Mouse (Mus musculus): ENCODE measurements around the gene Slc35f4.

Slc35f4 gene

DNA sequence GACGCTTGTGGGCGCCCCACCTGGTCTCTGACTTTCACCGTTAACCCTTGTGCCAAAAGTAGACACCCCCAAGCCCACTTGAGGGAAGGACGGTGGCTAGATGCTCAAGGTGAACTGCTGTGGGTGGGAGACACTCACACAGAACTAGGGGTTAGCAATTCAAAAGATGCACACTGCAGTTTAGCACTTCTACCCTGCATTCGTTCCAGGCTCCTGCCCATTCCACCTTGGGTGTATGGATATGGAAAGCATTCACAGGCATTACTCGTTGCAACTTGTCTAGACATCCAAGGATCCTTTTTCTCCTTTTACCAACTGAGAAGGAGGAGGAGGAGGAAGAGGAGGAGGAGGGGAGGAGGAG is at the start of gene Slc35f4:
Gene Slc35f4 (minus strand): TSS at position 116 of the 361 bp plus-strand sequence.
- no peak for DNase-seq (ENCODE audit: low read depth, low spot score)

DNA sequence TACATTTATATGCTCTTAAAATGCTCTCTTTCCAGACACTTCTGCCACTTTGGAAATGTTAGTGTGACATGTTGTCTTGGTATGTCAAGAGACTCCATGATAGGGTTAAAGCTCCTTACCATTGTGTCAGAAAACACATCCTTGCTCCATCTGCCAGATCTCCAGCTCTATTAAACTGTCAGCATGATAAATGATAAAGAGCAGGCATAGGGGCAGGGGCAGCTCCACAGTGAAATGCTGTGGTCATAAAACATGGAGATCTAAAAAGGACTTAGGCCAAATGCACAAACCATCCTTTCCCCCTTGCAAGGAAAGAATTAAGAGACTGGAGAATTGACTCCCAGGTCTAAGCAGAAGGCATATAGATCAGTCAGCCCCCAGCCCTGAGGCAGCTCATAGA is 42.5 kb upstream of the Slc35f4 start:
- no peak for DNase-seq (ENCODE audit: low read depth, low spot score)

DNA sequence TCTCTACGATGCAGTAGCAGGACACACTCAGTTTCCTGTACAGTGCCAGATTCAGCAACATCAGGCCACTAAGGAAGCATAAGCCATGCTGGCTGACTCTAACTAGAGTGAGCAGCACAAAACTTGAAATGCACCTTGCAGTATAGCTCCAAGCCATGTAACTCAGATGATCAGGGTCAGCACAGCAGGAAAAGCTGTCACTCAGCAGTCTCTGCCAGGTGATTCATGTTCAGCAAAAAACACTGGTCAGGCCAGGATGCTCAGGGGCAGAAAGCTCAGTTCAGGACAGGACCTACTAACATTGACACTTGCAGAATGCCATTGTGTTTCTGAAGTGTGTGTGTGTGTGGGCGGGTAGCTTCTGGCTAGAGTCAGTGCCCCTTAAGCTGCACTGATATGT is 34.9 kb upstream of the Slc35f4 start:
- DNase-seq (ENCODE audit: low read depth, low spot score), result peak; percentile 31

DNA sequence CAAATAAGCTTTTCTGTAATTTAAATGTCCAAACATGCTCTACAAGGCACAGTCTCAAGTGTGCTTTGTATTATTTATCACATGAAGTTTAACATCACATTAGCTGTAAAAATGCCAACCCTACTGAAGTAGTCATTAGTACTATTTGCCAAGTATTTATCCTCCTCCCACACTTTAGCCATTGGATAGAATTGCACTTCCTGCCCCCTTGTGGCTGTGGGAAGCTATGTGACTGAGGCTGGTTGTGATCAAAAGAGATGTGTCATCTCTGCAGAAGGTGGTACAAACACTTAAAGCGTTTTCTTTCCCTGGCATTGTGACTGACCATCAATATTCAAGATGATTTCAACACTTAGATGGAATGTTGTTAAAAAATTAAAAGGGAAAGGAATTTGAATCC is 14.3 kb upstream of the Slc35f4 start:
- DNase-seq (ENCODE audit: low read depth, low spot score), result peak; percentile 58

DNA sequence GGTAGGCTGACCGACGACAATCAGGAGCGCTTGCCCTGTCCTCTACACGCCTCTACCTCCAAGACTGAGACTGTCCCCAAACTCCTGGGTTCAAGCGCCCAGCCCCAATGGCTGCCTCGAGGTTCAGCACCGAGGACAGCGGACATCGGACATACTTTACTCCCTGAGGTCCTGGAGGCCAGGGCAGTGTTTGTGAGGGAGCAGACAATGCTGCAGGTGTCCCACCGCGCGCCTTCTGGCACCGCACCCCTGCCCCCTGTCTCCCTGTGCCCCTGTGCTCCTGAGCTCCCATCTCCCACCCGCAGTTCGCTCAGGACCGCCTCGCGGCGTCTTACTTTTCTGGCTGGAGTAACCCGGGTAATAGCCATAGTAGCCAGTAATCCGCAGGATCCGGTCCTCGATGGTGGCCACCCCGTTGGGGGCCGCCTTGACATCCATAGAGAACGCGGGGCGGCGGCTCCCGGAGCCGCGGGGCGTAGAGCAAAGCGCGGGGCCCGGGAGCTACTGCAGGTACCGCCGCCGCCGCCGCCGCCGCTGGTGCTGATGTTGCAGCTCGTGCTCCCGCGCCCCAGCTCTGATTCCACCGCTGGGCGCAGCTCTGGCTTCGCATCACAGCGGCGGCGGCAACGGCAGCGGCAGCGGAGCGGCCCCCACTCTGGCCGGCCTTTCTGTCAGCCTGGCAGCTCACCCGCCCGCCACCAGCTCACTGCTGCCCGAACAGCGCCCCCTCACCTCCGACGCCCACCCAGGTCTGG is 493 bp downstream of the Slc35f4 start:
- peak; percentile 65 for DNase-seq (ENCODE audit: low read depth, low spot score)

DNA sequence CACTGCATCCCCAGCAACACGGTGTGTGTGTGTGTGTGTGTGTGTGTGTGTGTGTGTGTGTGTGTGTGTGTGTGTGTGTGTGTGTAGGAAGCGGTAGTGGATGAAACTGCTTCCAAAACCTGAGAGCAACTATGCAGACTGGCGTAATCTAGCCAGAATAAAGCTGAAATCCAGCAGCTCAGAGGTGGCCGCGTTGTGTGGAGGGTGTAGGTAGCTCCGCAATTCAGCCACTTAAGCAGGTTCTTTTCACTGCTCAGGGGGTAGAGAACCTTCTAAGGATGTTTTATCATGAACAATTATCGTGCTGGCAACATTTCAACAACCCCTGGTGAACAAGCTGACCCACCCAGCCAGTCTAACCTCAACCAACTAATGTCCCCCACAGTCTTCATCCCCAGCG is 1.2 kb downstream of the Slc35f4 start:
- DNase-seq (ENCODE audit: low read depth, low spot score), result peak; percentile 49

DNA sequence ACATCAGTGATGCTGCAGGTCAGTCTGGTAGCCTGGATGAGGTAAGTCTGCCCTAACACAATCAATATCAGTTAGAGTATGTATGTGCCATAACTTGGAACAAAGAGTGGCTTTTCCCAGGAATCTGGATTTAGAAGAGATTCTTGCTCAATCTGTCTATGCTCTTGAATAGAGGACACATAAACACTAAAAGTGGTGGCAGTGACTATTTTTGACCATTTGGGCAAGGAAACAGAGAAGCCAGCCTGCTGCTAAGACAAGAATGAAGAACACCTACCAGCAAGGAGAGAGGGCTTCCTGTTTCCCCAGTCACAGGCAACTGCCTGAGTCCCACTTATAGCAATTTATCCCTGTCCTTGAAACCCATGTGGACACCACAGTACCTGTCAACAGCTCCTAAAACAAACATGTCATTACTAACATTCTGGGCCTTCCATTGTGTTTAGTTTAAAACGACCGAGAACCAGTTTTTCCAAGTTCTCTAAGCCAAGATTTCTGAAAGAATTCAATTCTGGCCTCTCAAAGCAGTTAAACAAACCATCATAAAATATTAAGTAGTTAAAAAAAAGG is 10.7 kb downstream of the Slc35f4 start:
- DNase-seq (ENCODE audit: low read depth, low spot score), result peak; percentile 52

DNA sequence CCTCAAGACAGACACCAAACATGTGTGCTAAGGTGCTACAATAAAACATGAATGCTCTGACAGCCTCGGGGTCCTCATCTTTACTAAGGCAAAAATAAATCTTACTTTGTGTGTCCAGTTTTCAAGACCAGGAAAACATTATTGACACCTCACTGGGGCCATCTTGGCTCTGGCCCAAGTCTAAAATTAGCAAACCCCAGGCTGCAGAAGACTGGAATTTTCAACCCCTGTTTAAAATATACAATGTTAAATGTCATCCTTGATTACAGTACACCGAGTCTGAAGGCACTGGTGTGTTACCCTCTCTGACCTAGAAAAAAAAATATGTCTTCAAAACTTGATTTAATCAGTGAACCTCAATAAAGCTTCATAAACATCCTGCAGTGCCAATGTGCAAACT is 11.7 kb downstream of the Slc35f4 start:
- DNase-seq (ENCODE audit: low read depth, low spot score), result no peak

DNA sequence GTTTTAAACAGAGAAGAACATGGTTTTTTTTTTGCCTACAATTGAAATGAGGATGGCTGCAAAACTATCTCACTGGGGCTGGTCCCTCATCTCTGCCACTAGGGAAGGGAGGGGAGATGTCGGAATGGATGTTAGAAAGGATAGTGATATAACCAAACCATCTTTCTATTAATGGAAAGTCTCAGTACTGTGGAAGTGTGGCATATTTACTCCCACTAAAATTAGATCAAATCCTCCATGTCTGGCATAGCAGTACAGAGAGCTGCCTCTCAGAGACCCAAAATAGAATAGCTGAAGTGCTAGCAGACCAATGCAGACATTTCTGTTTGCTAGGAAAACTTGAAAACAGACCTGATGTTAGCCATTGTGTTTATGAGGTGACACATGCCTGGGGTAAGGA is 30.7 kb downstream of the Slc35f4 start:
- DNase-seq (ENCODE audit: low read depth, low spot score), result peak; percentile 70

DNA sequence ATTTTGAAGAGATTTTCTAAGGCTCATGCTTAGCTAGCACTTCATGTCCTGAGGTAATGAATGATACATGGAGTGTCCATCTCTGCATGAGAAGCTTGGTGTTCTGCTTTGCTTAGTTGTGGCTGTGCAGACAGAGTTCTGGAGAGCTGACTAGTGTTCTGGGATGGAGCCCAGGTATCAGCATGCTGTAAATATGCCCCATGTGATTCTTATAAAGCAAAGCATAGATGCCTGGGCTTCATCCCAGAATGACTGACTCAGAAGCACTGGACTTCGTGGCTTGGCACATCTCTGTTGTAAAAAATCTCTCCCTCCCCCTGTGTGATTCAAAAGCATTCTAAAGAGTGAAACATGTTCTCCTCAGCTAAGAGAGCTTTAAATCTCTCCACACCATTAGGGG is 32.1 kb downstream of the Slc35f4 start:
- peak; percentile 96 for DNase-seq (ENCODE audit: low read depth, low spot score)

DNA sequence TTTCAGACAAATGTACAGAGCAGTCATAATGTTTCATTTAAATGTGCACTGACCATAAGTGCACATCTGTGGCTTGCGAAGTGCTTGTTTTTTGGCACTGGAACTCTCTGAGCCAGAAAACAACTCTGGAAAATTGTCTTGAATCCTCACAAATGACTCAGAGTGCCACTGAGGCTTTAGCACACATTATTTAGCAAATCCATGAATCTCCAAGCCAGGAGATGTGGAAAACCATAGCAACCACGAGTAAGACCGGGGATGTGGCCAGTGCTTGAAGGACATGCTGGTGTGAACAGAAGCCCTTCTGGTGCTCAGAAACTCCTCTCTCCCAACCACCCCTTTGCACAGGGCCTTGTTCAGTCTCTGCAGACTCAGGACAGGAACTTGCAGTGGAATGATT is 33.3 kb downstream of the Slc35f4 start:
- DNase-seq (ENCODE audit: low read depth, low spot score), result peak; percentile 60

DNA sequence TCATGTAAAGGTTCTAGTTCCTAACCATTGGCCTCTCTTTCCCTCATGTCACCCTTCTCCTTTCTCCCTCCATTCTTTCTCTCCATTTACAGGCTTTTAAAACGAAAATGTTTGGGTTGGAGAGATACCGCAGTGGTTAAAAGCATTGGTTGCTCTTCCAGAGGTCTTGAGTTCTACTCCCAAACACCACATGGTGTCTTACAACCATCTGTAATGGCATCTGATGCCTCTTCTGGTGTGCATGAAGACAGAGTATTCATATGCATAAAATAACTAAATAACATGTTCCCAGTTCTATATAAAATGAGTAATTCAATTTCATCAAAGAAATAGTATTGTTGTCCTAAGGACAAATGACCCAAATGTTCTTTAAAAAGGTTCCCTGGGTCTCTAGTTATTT is 49.2 kb downstream of the Slc35f4 start:
- DNase-seq (ENCODE audit: low read depth, low spot score), result no peak

DNA sequence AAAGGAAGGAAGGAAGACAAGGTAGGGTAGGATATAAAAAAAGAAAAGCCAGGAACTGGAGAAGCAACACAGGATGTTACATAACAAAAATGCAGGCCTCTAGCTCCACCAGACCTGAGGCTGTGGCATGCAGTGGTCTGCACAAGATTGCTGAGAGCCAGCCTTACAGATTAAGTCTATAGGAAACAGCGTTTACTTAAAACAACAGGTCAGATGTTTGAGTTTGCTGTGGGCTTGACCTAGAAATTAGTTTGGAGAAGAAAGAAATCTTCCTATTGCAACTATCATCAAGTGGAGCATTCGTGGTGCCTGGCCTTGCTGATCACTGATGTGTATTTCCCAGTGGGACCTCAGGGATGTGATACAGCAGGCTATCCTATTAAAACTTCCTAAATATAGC is 64.1 kb downstream of the Slc35f4 start:
- DNase-seq (ENCODE audit: low read depth, low spot score), result no peak

DNA sequence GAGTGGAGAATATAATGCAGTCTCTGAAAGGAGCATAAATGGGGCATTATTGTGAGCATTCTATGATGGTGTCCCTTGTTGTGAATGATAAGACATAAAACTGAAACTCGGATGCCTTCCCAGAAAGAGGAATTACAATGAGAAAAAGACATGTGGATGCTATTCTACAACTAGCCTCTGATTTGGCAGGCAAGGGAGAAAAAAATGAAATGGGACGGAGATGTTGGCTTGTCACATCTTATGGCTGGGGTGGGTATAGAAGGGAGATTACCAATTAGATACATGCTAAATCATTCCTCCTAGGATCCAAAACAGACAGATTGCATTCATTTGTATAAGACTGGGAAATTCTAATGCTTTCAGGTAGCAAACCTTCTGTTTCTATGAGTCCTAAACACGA is 65.0 kb downstream of the Slc35f4 start:
- no peak for DNase-seq (ENCODE audit: low read depth, low spot score)

DNA sequence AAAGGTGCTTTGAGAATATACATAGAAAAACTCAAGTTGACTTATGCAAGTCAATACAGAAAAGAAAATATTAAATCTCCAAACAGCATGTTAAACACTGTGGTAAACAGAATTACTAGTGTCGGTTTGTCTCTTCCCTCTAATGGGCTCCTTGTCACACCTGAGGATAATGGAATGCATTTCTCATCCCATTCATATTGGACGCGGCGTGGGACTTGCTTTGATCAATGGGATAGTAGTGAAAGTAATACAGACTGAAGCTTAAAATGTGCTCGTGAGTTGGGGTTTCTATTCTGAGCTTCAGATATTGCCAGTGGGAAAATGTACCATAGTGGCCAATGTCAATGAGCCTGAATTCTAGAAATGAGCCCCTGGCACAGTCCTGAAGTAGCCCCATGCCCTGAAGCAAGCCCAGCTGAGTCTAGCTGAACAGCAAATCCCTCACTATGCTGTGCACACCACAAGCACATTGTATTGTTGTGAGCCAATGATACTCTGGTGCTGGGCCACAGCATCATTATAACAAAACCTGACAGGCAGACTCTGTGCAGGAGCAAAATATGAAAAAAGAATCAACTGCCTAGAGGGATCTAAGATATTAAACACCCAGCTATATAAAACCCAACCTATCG is 71.4 kb downstream of the Slc35f4 start:
- no peak for DNase-seq (ENCODE audit: low read depth, low spot score)

DNA sequence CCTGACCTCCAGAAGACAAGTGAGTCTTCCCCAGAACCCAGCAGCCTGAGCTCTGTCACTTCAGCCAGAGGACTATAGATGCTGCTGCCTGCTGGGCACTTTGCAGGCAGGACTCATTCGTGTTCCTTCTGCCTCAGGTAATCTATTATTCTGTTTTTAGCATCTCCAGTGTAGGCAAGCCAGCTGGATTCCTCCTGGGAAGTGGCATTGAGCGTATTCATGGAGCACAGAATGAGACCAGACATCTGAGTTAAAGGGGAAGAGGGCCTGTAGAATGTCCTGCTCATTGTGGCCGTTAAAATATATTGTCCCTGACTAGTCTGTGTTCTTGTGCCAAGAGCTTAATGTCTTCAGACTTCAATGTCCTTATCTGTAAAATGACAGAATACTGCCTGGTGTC is 72.1 kb downstream of the Slc35f4 start:
- peak; percentile 24 for DNase-seq (ENCODE audit: low read depth, low spot score)

DNA sequence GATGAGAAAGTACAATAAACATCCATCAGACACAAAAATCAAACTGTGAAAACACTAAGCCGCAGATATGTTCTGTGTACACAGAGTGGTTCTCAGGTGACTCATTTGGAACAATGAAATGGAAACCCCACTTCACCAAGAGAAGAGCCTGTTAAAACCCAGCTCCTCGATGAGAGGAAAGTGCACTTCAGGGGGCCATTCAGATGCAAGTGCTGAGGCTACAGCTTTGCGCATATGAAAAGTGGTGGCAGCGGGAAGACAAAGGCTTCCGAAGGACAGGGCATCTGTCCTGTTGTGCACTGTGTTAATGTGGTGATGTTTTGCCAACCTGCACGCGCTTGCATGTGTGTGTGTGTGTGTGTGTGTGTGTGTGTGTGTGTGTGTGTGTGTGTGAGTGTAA is 78.2 kb downstream of the Slc35f4 start:
- DNase-seq (ENCODE audit: low read depth, low spot score), result no peak

DNA sequence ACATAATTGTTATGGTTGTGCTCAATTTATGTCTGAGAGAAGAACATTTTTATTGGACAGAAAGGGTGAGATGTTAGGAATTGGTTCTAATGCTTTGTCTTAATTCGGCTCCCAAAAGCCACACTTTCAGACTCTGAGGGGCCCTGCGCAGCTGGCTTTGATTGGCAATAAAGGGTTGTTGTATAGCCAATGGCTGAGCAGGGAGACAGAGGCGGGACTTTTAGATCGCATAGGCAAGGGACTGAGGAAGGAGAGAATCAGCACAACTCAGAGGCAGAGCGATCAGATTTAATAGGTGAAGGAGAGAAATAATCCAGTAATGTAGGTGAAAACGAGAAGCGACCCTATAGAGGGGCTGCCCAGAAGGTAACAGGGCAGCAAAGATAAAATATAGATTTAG is 79.4 kb downstream of the Slc35f4 start:
- DNase-seq (ENCODE audit: low read depth, low spot score), result no peak

DNA sequence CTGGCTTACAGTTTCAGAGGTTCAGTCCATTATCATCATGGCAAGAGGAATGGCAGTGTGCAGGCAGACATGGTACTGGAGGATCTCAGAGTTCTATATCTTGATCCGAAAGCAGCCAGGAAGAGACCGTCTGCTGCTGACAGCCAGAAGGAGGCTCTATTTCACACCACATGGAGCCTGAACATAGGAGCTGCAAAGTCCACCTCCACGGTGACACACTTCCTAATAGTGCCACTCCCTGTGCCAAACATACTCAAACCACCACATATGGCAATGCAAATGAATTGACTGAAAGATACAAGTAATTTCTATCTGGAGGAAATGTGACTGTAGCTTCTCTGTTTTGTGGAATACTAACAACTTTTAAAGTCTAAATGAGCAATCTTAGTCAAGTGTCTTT is 89.0 kb downstream of the Slc35f4 start:
- peak; percentile 70 for DNase-seq (ENCODE audit: low read depth, low spot score)

DNA sequence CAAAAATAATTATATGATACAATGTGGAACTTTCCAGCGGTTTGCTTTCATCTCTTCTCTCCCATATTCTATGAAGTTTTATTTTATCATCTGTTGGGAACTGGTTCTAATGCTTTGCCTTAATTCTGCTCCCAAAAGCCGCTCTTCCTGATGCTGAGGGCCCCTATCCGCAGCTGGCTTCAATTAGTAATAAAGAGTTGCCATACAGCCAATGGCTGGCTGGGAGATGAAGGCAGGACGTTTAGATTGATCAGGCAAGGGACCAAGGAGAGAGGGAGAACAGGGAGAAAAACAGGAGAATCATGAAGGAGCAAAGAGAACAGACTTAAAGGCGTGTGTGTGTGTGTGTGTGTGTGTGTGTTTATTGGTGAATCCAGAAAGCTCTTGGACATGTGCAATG is 94.0 kb downstream of the Slc35f4 start:
- no peak for DNase-seq (ENCODE audit: low read depth, low spot score)

DNA sequence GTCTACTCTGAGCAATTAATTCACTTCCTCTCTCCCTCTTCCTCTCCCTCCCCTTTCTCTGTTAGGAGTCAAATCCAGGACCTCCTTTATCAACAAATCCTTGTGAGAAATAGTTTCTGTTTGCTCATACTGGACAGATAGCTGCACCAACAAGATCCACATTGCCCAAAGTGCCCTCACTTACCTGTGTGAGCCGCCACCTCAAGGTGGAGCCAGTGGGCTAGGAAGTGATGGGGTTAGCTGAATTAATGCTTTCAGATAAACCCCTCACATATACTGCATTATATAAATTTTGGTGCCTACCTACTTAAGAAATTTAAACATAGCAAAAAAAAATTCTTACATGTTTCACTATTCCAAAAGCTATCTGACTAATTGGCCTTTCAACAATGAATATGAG is 133.4 kb downstream of the Slc35f4 start:
- no peak for DNase-seq (ENCODE audit: low read depth, low spot score)

DNA sequence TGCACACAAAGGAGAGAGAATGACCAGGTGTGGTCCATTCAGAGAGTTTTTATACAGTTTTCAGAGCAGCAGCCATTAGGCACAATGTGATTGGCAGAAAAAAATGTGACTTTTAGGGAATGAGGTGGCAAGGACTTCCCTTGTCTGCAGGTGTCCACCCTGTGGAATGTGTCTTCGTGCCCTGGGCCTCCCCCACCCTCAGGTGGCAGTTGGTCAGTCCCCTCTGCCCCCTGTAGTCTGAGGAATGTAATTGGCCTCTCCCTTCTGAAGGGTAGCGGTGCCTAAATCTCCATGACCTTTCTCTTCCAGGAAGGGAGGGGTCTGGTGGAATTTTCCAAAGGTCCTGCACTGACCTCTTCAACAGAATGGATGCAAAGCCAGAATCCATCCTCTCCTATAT is 163.7 kb downstream of the Slc35f4 start:
- DNase-seq (ENCODE audit: low read depth, low spot score), result no peak

DNA sequence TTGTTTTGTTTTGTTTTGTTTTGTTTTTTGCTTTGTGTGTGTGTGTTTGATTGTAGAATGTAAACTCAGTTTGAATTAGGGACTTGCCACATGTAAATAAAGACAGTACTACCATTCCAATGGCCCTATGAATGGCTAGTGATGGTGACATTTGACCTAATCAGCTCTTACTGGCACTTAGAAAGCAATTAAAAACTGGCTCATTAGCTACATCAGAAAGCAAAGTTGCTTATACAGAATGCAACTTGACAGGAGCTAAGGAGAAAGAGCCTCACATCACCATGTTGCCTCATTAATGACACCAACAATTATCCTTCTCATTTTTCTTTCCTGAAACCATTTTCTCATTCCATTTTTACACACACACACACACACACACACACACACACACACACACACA is 170.3 kb downstream of the Slc35f4 start:
- DNase-seq (ENCODE audit: low read depth, low spot score), result no peak

Measured in brain, adult 2 months (tissue).